Mouse (Mus musculus) forebrain, embryonic 12.5 days (tissue): ENCODE measurements at regions not wholly inside any gene's neighbourhood (a gene's known extent, or its start where the extent isn't known, plus 50 kb on each side); places are given as distances from the start of the nearest gene placed in this dataset.

Experiments
- ATAC-seq: fragments of 200-750 bp; cut with Nextera tagmentation; 2 replicates; pipeline ENCODE4 v1.8.0; 2017; ENCODE audit warnings: moderate TSS enrichment; ENCODE audit not compliant: low FRiP score
- H3K27ac ChIP-seq: fragments of 300-500 bp; sonication (generic); 2 replicates; pipeline ENCODE4 v1.5.1; 2016; ENCODE audit warnings: mild to moderate bottlenecking
- H3K27me3 ChIP-seq: fragments of 300-500 bp; sonication (generic); 2 replicates; pipeline ENCODE4 v1.6.1; 2016; ENCODE audit warnings: mild to moderate bottlenecking
- H3K36me3 ChIP-seq: fragments of 300-500 bp; sonication (generic); replicated peaks from 2 replicates; pipeline ENCODE4 v1.6.1; 2016; ENCODE audit warnings: mild to moderate bottlenecking
- H3K4me1 ChIP-seq: fragments of 300-500 bp; sonication (generic); 2 replicates; pipeline ENCODE4 v1.6.1; 2016
- H3K4me2 ChIP-seq: fragments of 300-500 bp; sonication (generic); 2 replicates; pipeline ENCODE4 v1.6.1; 2016; ENCODE audit warnings: mild to moderate bottlenecking, moderate library complexity
- H3K4me3 ChIP-seq: fragments of 300-500 bp; sonication (generic); replicated peaks from 2 replicates; pipeline ENCODE4 v1.5.1; 2016; ENCODE audit warnings: mild to moderate bottlenecking
- H3K9ac ChIP-seq: fragments of 300-500 bp; sonication (generic); 2 replicates; pipeline ENCODE4 v1.6.1; 2016; ENCODE audit warnings: mild to moderate bottlenecking
- H3K9me3 ChIP-seq: fragments of 300-500 bp; sonication (generic); 2 replicates; pipeline ENCODE4 v1.6.1; 2016
- WGBS: fragments of 180-500 bp; shearing (Covaris S2); methylation state at CpG from one replicate; pipeline ENCODE4 v1.1.7; 2016; 5-methylcytosine and 5-hydroxymethylcytosine counted together

GRCm38 (mm10) chr12:43828641-43829040 is 381.5 kb downstream of the Dnajb9 start:
- Histone ChIP-seq H3K27ac (no peak overlapping the region), H3K27me3 (no peaks in the 10 kb centered on the region), H3K4me3 (no peak overlapping the region), H3K4me1 (no peaks in the 10 kb centered on the region), H3K9ac (no peak overlapping the region), H3K36me3 (no peaks in the 10 kb centered on the region), H3K9me3 (no peaks in the 10 kb centered on the region), H3K4me2 (no peak overlapping the region)
- no peak for ATAC-seq

GRCm38 (mm10) chr12:43827901-43828300 is 382.2 kb downstream of the Dnajb9 start:
- Histone ChIP-seq H3K4me2 (no peak overlapping the region), H3K4me1 (no peaks in the 10 kb centered on the region), H3K9ac (no peak overlapping the region), H3K27me3 (no peaks in the 10 kb centered on the region), H3K4me3 (no peak overlapping the region), H3K36me3 (no peaks in the 10 kb centered on the region), H3K9me3 (no peaks in the 10 kb centered on the region), H3K27ac (no peak overlapping the region)
- no peak for ATAC-seq
- 80% methylated on average over 6 of the region's 6 CpGs for WGBS

GRCm38 (mm10) chr12:43827296-43827695 is 382.8 kb downstream of the Dnajb9 start:
- H3K27me3 ChIP-seq, result no peaks in the 10 kb centered on the region
- no peaks in the 10 kb centered on the region for H3K9me3 ChIP-seq
- H3K27ac ChIP-seq, result no peak overlapping the region
- H3K4me2 ChIP-seq, result no peak overlapping the region
- H3K36me3 ChIP-seq, result no peaks in the 10 kb centered on the region
- no peak overlapping the region for H3K9ac ChIP-seq
- no peak overlapping the region for H3K4me3 ChIP-seq
- no peak for ATAC-seq
- no peaks in the 10 kb centered on the region for H3K4me1 ChIP-seq
- WGBS, result 63% methylated on average over 3 of the region's 3 CpGs

- Histone ChIP-seq H3K4me2 (no peak overlapping the region), H3K27me3 (no peaks in the 10 kb centered on the region), H3K9ac (no peak overlapping the region), H3K27ac (no peak overlapping the region), H3K4me3 (no peak overlapping the region), H3K36me3 (no peaks in the 10 kb centered on the region), H3K4me1 (no peaks in the 10 kb centered on the region), H3K9me3 (no peaks in the 10 kb centered on the region)
- no peak for ATAC-seq
- 12% methylated on average over 3 of the region's 3 CpGs for WGBS
These were observed 396.6 kb downstream of the Dnajb9 start for GRCm38 (mm10) chr12:43813559-43813958.

GRCm38 (mm10) chr12:43772766-43773165 is 437.4 kb downstream of the Dnajb9 start:
- WGBS, result 41% methylated on average over 1 of the region's 1 CpGs
- no peak overlapping the region for H3K27ac ChIP-seq
- no peak overlapping the region for H3K9ac ChIP-seq
- no peak for ATAC-seq
- no peaks in the 10 kb centered on the region for H3K27me3 ChIP-seq
- no peaks in the 10 kb centered on the region for H3K4me1 ChIP-seq
- no peaks in the 10 kb centered on the region for H3K36me3 ChIP-seq
- H3K4me3 ChIP-seq, result no peak overlapping the region
- H3K4me2 ChIP-seq, result no peak overlapping the region
- peaks cover 5% of the 10 kb centered on the region; the same call in 1 of the 2 replicates for H3K9me3 ChIP-seq

- Histone ChIP-seq H3K36me3 (no peaks in the 10 kb centered on the region), H3K4me3 (no peak overlapping the region), H3K27me3 (no peaks in the 10 kb centered on the region), H3K4me1 (no peaks in the 10 kb centered on the region), H3K9me3 (no peaks in the 10 kb centered on the region), H3K9ac (no peak overlapping the region), H3K4me2 (no peak overlapping the region), H3K27ac (no peak overlapping the region)
- WGBS, result 75% methylated on average over 1 of the region's 1 CpGs
- ATAC-seq, result no peak
These were observed 448.0 kb downstream of the Dnajb9 start for GRCm38 (mm10) chr12:43762151-43762550.
